Mouse (Mus musculus) CD8-positive naive resting alpha-beta T cell, adult 2 months (primary cell): Measurements from ENCODE around the gene Crhr2.

ENCODE experiments used
- DNase-seq, 2 experiments: peaks; one replicate each; pipeline ENCODE4 v3.0.0; 2022; ENCODE audit warnings: low read depth in 2 of 2, low spot score in 2 of 2

The Crhr2 gene

DNA sequence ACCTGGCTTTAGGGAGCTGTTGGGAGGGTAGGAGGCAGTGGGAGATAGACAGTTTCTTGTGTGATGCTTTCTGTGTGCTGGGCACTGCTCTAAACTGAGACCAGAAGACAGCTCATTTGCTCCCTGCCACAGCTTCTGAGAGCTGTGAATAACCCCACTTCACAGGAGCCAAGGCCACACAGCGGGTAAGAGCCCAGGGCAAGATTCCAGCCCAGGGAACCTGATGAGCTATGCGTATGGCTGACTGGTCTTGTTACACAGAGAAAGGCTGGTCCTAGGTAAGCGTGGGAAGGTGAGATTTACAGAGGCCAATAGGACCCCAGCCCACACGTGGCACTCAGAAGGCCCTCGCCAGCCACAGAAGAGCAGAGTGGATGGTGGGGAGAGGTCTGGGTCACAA, 6.2 kb downstream of the Crhr2 start:
- no peak for DNase-seq

DNA sequence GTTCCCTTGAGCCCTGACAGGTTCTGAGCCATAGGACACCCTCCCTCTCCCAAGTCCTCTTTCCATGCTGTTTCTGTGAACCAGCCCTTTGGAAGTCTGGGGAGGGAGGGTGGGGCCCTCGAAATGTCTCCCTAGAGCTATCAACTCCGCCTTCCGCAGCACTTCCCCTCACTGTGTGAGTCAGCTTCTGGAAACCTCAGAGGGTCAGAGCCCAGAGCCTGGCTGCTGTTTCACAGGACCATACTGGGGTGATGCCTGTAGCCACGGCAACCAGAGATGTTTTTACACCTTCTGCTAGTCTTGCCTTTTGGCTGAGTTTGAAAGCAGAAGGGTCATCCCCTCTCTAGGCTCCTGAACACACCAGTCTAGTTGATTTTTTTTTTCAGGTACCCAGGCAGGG, 9.8 kb downstream of the Crhr2 start:
- no peak for DNase-seq

DNA sequence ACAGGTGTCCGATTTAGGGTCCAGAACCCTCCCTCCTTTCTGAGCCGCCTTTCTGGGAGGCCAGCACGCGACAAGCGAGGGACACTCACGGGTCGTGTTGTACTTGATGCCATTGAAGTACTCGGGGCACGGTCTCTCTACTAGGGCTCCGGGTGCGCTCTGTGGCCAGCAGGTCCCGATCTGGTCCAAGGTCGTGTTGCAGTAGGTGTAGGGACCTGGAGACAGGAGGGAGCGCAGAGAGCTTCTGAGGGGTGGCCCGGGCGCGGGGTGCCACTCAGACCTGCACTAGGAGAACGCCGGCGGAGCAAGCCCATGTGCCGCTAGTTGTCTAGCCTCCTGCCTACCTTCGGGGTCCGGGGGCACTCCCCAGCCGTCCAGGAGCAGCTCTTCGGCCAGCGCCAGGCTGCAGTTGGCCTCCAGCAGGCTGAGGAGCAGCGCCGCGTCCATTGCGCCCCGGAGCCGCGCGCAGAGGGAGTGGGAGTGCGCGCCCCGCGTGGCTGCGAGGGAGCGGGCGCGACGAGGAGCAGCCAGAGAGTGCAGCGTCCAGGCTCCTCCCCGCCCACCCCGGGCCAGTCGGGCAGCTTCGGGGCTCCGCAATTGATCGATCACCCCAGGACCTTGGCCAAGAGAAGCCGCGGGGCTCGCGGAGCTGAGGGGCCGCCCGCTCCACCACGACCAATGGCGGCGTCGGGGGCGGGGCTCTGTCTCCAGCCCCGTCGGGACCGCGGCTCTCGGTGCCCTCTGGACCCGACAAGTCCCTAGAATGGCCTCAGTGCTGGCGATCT, 15.3 kb downstream of the Crhr2 start:
- no peak for DNase-seq

DNA sequence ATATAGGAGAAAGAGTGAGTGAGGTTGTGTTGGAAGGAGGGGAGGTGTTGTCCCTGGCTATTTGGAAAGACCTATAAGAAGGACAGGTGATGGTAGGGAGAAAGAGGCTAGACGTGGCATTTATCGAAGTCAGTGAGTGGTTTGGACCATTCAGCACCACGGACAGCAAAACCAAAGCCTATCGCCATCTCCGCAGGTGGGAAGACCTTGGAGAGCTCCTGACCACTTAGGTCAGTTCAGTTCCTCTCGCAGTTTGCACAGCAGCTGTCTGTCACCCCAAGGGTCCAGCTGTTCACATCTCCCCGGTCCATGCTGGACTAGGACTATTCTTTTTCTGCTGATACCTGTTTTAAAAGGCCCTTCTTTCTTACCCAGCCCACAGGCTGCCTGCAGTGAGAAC, 24.5 kb downstream of the Crhr2 start:
- DNase-seq, result no peak

DNA sequence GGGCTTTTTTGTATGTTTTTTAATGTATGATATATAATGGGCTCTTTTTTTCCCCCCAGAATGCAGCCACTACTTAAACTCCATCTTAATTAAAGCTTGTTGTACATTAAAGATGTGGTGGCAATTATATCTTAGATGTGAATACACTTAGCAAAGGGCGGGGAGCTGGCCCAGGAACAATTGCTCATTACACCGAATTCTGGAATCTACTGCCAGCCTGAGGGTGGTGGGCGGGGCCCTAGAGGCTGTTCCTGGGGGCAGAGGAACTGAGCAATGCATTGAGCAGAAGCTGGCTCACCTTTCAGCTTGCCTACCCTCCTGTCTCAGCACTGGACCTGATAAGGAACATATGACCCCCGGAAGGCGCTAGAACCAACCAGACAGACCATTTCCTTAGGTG, 34.2 kb downstream of the Crhr2 start:
- DNase-seq, result no peak

DNA sequence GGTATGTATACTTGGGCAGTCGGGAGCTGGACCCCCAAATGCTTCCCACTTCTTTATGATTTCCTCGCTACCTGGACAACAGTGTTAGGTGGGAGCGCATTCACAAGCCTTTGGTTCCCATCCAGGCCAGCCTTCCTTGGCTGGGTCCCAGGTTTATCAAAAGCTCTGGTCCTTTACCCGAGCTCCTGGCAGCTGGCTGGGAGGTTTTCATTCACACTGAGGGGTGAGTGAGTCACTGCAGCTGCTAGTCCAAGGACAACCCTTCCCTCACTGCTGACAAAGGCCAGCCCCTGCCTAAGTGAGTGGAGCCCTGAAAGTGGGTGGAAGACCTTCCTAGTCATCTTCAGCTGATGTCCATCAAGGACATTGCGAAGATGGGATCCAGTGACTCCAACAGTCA, 34.8 kb downstream of the Crhr2 start:
- no peak for DNase-seq

DNA sequence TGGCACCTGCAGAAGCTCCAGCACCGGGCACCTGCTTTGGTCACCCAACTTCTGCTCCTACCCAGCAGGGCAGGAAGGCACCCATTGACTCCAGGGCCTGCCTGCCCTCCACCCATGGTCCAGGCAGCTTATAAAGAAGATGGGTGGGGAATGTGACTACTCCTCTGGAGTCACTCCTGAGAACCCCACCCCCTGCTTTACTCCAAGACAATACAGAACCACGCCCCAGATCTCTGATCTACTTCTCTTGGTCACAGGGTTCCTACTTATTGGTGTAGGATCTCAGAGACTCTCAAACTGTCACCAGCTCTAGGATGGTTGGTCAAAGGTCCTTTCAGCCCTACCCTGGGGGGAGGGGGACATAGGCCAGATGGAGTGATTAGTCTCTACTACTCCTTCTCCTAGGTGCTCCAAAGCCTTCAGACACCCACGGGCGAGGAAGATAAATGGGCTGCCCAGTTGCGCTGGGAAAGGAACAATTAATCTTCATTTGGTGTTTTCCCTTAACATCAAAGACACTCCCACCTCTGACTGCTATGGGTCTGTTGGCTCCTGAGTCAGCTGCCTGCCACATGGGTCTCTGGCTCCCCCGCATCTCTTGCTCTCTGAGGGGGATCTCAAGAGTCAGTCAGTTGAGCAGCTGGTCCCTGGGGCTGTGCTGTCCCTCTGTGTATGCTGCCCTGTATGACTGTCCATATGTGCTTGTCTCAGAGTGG, 39.2 kb downstream of the Crhr2 start:
- DNase-seq, result no peak

DNA sequence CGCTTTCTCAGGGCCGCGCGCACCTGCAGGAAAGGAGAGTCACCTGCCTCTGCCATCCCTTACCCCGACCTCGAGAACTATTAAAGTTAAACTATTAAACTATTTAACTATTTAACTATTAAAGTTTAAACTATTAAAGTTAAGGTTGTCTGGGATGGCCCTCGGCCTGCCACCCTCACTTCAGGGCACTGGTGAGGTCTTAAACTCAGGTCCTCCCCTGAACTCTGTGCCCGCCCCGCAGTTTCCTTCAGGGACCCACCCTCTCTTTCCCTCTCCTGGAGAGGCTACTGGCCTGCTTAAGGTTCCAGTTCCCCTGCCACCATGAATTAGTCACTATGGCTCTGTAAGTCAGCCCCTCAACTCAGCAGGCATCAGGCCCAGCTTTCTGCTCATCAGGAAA, 41.4 kb downstream of the Crhr2 start:
- DNase-seq, result no peak

DNA sequence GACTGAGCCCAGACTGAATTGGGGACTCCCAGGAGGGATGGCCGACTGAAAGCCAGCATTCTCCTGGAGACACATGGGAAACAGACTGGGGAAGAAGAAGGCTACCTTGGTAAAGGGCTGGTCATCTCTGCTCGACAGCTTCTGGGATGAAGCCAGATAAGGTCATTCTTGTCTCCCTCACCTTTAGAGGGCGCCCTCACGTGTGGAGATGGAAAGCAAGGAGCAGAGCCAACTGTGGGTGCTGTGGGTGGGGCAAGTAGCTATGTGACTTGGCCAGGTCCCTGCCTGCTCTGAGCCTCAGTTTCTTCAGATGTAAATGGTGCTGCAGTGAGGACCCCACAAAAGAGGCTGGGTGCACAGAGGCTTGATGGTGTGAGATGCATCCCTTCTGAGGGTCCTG, 42.2 kb downstream of the Crhr2 start:
- DNase-seq, result no peak

DNA sequence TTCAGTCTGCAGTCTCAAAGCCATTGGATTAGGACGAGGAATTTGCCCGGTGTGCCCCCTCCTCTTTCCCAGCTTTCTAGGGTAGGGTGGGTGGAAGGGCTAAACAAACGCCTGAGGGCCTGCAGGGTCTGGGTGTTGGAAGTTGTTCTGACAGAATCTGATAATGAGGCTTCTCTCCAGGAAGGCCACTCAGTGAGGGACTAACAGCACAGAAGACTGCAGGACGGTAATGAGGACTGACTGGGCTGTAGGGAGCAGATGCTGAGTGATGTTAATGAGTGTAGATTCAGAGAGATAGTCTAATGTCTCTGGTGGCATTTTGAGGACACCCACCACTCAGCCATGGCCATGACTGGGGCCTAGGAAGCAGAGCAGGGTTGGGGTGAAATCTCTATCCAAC, 45.5 kb downstream of the Crhr2 start:
- no peak for DNase-seq

DNA sequence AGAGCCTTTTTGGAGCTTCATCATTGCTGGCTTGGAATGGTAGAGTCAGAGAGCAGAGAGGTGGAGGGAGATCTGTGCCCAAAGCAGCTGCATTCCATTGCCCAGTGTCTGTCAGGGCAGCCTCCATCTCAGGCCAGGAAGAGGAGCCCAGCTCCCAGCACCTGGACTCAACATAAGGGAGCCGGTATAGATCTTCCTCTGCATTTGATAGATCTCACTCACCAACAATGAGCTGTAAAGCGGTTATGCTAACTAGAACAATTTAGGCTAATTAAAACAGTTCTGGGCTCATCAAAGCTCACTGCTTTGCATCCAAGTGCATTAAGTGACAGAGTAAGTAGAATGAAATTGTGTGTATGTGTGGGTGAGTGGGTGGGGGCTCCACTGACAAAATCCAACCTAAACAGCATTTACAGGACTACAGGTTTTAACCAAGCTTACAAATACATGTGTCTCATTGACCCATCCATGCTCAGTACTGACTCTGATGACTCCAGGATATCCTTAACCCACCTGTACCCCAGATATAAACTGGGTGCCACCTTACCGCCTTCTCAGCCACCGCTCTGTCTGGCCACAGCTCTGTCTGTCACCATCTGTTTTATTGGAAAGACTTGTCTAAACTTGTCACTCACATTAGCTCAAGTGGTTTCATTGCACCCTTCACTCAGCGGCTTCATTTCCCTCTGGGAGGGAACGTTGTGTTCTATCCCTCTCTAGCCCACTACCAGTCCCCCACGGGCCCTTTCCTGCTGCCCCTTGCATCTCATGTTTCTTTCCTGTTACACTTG, 50.4 kb downstream of the Crhr2 start:
- no peak for DNase-seq

DNA sequence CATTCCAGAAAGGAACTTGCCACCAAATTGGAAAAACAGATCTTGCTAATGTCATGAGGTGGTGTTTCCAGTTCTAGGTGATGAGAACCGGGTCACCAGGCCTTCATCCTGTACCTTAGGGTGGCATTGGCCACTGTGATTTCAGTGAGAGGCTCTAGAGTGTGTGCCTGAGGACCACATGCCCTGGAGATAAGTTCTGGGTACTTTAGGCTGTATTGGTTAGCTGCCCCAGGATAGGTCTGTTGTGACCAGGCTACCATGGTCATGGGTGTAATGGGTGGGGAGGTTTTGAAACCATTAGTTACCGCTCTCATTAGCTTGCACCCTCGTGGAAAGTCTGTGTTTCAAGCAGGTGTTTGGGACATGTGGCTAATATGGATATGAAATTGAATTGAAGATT, 51.4 kb downstream of the Crhr2 start:
- no peak for DNase-seq

DNA sequence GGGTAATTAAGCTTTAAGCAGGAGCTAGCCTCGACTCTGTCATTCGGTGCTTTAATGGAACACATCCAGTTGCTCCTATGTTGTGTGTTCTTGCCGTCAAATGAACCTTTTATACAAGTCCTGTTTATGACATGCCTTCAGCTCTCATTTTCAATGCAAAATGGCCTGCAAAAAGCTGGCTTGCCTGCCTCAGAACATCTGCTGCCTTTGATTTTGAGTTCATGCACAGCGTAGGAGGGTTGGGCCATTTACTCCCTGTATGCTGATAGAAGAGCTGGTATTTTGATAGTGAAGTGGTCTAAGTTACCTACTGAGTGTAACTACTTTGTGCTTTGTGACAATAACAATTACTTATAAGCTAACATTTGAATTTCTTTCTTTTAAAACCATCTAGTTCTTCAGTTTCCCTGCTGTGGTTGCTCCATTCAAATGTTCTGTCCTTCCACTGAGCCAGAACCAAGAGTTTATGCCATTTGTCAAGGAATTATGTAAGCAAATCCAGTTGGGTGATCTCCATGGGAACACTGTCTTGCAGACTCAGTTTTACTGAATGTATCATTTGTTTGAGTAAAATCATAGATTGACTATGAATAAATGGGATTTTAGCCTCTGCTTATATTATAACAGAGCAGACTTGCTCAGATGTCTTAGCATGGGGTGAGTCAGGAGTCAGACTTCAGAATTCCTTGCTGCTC, 56.1 kb downstream of the Crhr2 start:
- no peak for DNase-seq

DNA sequence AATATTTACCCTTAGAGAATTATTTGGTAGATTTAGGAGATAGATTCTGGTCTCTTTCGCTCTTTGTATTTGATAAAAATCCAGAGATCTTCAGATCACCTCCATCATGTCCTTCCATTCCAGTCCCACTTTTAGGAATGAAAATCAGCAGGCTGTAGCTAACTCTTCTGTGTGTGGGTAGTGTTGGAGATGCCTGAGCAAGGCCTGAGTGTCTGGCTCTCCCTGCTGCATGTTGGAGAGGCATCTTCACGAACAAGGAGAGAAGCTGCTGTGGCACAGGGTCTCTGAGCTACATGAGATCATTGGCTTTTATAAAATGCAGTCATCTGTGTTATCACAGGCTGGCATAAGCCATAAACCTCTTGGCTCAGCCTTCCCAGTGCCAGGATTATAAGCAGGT, 66.9 kb downstream of the Crhr2 start:
- no peak for DNase-seq

DNA sequence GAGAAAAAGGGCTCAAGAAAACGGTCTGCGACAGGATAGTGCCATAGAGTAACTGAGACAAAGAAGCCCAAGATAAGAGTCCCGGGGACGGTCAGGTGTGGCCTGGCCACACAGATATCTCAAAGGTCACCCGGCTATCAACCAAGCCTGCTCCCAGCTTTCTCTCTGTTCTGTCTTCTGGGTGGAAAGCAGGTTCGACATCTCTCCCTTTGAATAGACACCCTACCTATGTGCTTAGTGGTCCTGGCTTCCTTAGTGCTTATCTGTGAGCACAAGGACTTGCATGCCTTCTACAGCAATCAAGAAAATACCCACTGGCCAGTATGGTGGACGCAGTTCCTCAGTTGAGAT, 68.4 kb downstream of the Crhr2 start:
- no peak for DNase-seq

DNA sequence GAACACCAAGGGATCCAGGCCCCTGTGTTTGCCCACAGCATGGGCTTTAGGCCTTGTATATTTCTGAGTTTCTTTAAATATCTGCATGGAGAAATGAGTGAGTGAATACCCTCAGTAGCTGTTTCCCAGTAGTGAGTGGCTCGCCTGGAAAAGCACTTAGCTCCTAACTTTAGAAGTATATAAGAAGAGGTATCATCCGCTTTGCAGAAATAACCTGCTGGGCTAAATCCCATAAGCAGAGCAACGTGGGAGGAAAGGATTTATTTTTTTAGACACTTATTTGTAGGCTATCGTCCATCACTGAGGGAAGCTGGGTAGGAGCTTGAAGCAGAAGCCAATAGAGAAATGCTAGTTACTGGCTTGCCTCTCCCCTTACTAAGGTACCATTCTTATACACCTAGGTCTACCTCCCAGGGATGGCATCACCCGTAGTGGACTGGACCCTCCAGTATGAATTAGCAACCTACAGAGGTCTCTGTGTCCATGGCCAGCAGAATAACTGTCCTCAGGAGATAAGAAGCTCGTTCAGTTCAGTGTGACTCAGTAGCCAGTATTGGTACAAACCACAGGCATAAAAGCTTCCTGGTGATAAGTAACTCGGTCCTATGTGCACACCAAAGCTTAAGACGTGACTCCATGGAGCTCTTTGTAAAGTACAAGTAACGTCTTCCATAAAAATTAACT, 68.9 kb downstream of the Crhr2 start:
- no peak for DNase-seq

DNA sequence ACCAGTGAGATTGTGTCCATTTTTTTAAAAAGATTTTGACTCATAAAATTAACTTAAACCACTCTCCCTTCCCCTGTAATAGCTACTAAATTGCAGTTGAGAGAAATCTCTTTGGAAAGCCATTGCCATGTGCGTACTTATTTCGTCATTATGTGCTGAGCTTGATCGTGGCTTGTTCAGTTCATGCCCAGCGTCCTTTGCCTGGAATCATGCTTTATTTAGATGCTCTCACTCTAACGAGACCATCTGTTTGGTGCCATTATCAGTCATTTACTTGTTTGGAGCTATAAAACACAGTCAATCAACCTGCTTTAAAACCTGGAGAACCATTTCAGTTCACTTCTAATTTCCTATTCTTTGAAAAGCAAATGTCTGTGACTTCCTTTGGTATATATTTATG, 70.6 kb downstream of the Crhr2 start:
- DNase-seq, result no peak

DNA sequence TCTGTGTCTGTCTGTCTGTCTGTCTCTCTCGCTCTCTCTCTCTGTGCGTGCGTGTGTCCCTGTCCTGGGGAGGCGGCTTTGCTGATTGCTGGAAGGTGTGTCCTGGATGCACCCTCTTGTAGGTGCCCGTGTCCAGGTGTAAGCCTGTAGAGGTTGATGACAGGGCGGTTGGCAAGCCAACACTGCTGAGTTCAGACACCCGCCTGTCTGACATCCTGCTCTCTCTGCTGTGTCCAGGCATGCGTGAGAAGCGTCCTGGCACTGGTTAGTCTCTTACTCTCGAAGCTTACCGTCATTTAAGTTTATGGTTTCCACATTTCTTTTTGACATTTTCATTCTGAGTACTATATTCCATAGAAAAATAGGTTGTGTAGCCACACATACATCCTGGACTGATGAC, 71.5 kb downstream of the Crhr2 start:
- no peak for DNase-seq

DNA sequence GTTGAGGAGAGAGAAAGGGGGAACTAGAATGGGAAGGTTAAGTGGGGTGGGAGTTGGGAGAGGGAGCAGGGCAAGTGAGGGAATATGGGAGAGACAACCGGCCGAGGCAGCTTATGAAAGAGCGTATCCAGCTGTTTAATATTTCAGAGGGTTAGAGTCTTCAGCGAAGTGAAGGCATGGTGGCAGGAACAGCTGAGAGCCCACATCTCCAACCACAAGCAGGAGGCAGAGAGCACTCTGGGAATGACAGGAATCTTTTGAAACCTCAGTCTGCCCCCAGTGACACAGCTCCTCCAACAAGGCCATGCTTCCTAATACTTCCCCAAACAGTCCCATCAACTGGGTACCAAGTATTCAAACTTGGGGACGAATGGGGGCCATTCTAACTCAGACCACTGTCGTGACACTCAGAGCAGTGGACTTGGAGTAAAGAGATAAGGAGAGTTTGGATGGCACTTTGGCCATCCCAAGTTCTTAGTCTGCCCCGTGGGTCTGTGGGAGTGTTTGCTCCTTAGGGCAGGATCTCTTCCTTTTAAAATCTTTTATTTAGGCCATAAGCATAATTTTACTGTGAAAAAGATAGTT, 72.5 kb downstream of the Crhr2 start:
- DNase-seq, result no peak

DNA sequence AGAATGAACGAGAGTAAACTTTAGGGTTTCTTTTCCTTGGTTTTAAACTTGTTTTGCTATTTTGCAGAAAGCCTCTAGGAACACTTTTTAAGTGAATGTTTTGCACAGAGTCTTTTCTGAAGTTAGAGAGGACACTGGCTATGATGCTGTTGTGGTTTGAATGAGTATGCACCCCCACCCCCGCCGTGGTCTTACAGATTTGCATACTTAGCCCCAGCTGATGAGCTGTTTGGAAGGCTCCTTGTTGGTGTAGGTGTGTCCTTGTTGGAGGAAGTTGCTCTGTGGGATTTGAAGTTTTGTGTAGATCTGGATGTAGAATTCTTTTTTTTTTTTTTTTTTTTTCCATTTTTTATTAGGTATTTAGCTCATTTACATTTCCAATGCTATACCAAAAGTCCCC, 75.4 kb downstream of the Crhr2 start:
- DNase-seq, result no peak

DNA sequence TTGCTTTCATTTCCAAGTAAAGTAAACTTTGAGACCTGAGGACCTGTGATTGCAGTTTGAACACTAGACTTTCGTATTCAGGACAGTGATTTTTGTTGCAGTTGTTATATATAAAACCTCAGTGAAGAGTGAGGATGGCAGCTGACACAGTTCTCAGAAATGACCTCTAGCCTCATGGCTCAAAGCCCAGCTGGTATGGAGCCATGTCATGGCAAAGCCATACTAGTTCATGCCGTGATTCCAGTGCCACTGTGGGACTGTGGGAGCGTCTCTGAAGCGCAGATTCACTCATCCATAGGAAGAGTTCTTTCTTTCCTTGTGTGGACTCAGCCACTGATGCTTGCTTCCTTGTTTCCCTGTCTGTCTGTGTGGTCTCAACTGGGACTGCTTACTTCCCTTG, 78.3 kb downstream of the Crhr2 start:
- DNase-seq, result no peak
